Mouse (Mus musculus) neural tube, embryonic 14.5 days (tissue): ENCODE results near the gene Spg20. TPM values are rescaled to one million over a fixed set of nuclear protein-coding genes. Genes with fewer than 3 reads are reported as not detected.
A peak's percentile ranks its signal among the peaks of the same experiment; 100 is the strongest.

Source experiments
- ATAC-seq: fragments of 200-750 bp; cut with Nextera tagmentation; 2 replicates; pipeline ENCODE4 v1.8.0; 2017; ENCODE audit warnings: low read depth, mild to moderate bottlenecking, moderate TSS enrichment, moderate library complexity
- H3K27ac ChIP-seq: fragments of 300-500 bp; sonication (generic); 2 replicates; pipeline ENCODE4 v1.5.1; 2014; ENCODE audit warnings: low read depth, mild to moderate bottlenecking, control low read depth, low read length, moderate library complexity, mixed read lengths
- H3K27me3 ChIP-seq: fragments of 300-500 bp; sonication (generic); 2 replicates; pipeline ENCODE4 v1.6.1; 2014; ENCODE audit warnings: low read length; ENCODE audit not compliant: control insufficient read depth, insufficient read depth
- H3K36me3 ChIP-seq: fragments of 300-500 bp; sonication (generic); 2 replicates; pipeline ENCODE4 v1.6.1; 2014; ENCODE audit warnings: low read length, mixed read lengths; ENCODE audit not compliant: control insufficient read depth, insufficient read depth
- H3K4me1 ChIP-seq: fragments of 300-500 bp; sonication (generic); 2 replicates; pipeline ENCODE4 v1.6.1; 2014; ENCODE audit warnings: low read length; ENCODE audit not compliant: control insufficient read depth, insufficient read depth
- H3K4me2 ChIP-seq: fragments of 300-500 bp; sonication (generic); 2 replicates; pipeline ENCODE4 v1.6.1; 2014; ENCODE audit warnings: mild to moderate bottlenecking, low read depth, low read length, control low read depth
- H3K4me3 ChIP-seq: fragments of 300-500 bp; sonication (generic); 2 replicates; pipeline ENCODE4 v1.5.1; 2014; ENCODE audit warnings: low read depth, low read length, control low read depth, mixed read lengths
- H3K9ac ChIP-seq: fragments of 300-500 bp; sonication (generic); replicated peaks from 2 replicates; pipeline ENCODE4 v1.6.1; 2014; ENCODE audit warnings: low read depth, mild to moderate bottlenecking, control low read depth, low read length, mixed read lengths
- H3K9me3 ChIP-seq: fragments of 300-500 bp; sonication (generic); 2 replicates; pipeline ENCODE4 v1.6.1; 2016; ENCODE audit warnings: low read length; ENCODE audit not compliant: control insufficient read depth
- WGBS: fragments of 180-500 bp; shearing (Covaris S2); extraction: QIAGEN DNeasy Blood & Tissue Kit; methylation state at CpG from one replicate; pipeline ENCODE4 v1.1.7; 2014; 5-methylcytosine and 5-hydroxymethylcytosine counted together
- polyA plus RNA-seq: library from polyadenylated mRNA; unstranded; fragments of >200 nt; fragmentation: Nextera tagmentation; extraction: Ambion mirVana; gene quantifications from 2 replicates; pipeline ENCODE4 v1.2.1, GENCODE M21; 2014

Gene Spg20
- polyA plus RNA-seq, 1 experiment from 2014 or later: 15.8 TPM

- Histone ChIP-seq H3K4me1 (peaks cover 5% of the 10 kb centered on the region; the same call in 1 of the 2 replicates), H3K9ac (no peak overlapping the region), H3K36me3 (no peaks in the 10 kb centered on the region), H3K4me2 (no peak overlapping the region), H3K9me3 (no peaks in the 10 kb centered on the region), H3K4me3 (no peak overlapping the region), H3K27ac (no peak overlapping the region), H3K27me3 (no peaks in the 10 kb centered on the region)
- 70% methylated on average over 1 of the region's 1 CpGs for WGBS
- no peak for ATAC-seq
These were observed 18.7 kb upstream of the Spg20 start for GRCm38 (mm10) chr3:55093161-55093560.

GRCm38 (mm10) chr3:55095968-55096654, 15.8 kb upstream of the Spg20 start:
- no peaks in the 10 kb centered on the region for H3K27me3 ChIP-seq
- 35% methylated on average over 8 of the region's 8 CpGs for WGBS
- ATAC-seq: peak; percentile 76; the same call in 1 of the 2 replicates
- peaks cover 5% of the 10 kb centered on the region; the same call in 1 of the 2 replicates for H3K4me1 ChIP-seq
- no peak overlapping the region for H3K27ac ChIP-seq
- no peak overlapping the region for H3K4me3 ChIP-seq
- no peak overlapping the region for H3K9ac ChIP-seq
- no peak overlapping the region for H3K4me2 ChIP-seq
- no peaks in the 10 kb centered on the region for H3K9me3 ChIP-seq
- H3K36me3 ChIP-seq: no peaks in the 10 kb centered on the region

- H3K4me1 ChIP-seq: peaks cover 5% of the 10 kb centered on the region; the same call in 1 of the 2 replicates
- no peak for ATAC-seq
- WGBS: 81% methylated on average over 2 of the region's 2 CpGs
These were observed 15.3 kb upstream of the Spg20 start for GRCm38 (mm10) chr3:55096655-55097005.

GRCm38 (mm10) chr3:55097186-55097585, 14.7 kb upstream of the Spg20 start:
- ATAC-seq: no peak
- peaks cover 5% of the 10 kb centered on the region; the same call in 1 of the 2 replicates for H3K4me1 ChIP-seq
- WGBS: 42% methylated on average over 2 of the region's 2 CpGs
- H3K27ac ChIP-seq: 0 out of 2 replicates have a peak overlapping the region, but pooled peaks have one; percentile 12
- no peak overlapping the region for H3K9ac ChIP-seq
- no peaks in the 10 kb centered on the region for H3K9me3 ChIP-seq
- H3K27me3 ChIP-seq: no peaks in the 10 kb centered on the region
- H3K36me3 ChIP-seq: no peaks in the 10 kb centered on the region
- no peak overlapping the region for H3K4me2 ChIP-seq
- no peak overlapping the region for H3K4me3 ChIP-seq

More at GRCm38 (mm10) chr3:55096655-55097005, 15.3 kb upstream of the Spg20 start:
- Histone ChIP-seq H3K4me3 (no peak overlapping the region), H3K27me3 (no peaks in the 10 kb centered on the region), H3K27ac (no peak overlapping the region), H3K9ac (no peak overlapping the region), H3K36me3 (no peaks in the 10 kb centered on the region), H3K4me2 (no peak overlapping the region), H3K9me3 (no peaks in the 10 kb centered on the region)

GRCm38 (mm10) chr3:55098014-55098413, 13.9 kb upstream of the Spg20 start:
- peak; percentile 84 for ATAC-seq
- H3K9me3 ChIP-seq: no peaks in the 10 kb centered on the region
- H3K9ac ChIP-seq: no peak overlapping the region
- H3K27ac ChIP-seq: no peak overlapping the region
- no peaks in the 10 kb centered on the region for H3K27me3 ChIP-seq
- H3K4me3 ChIP-seq: no peak overlapping the region
- H3K4me2 ChIP-seq: no peak overlapping the region
- WGBS: 11% methylated on average over 2 of the region's 2 CpGs
- H3K4me1 ChIP-seq: peaks cover 5% of the 10 kb centered on the region; the same call in 1 of the 2 replicates
- no peaks in the 10 kb centered on the region for H3K36me3 ChIP-seq

- no peak overlapping the region for H3K4me2 ChIP-seq
- no peak overlapping the region for H3K27ac ChIP-seq
- WGBS: 82% methylated on average over 11 of the region's 11 CpGs
- peaks cover 5% of the 10 kb centered on the region; the same call in 1 of the 2 replicates for H3K4me1 ChIP-seq
- H3K9me3 ChIP-seq: no peaks in the 10 kb centered on the region
- no peak overlapping the region for H3K4me3 ChIP-seq
- ATAC-seq: no peak
- H3K9ac ChIP-seq: no peak overlapping the region
- no peaks in the 10 kb centered on the region for H3K36me3 ChIP-seq
- no peaks in the 10 kb centered on the region for H3K27me3 ChIP-seq
These were observed 12.9 kb upstream of the Spg20 start for GRCm38 (mm10) chr3:55098990-55099389.

GRCm38 (mm10) chr3:55101092-55101491, 10.8 kb upstream of the Spg20 start:
- no peak for ATAC-seq
- no peaks in the 10 kb centered on the region for H3K27me3 ChIP-seq
- peaks cover 5% of the 10 kb centered on the region; the same call in 1 of the 2 replicates for H3K4me1 ChIP-seq
- no peak overlapping the region for H3K4me2 ChIP-seq
- no peaks in the 10 kb centered on the region for H3K9me3 ChIP-seq
- no peaks in the 10 kb centered on the region for H3K36me3 ChIP-seq
- no peak overlapping the region for H3K4me3 ChIP-seq
- no peak overlapping the region for H3K9ac ChIP-seq
- no peak overlapping the region for H3K27ac ChIP-seq

- 91% methylated on average over 14 of the region's 14 CpGs for WGBS
- ATAC-seq: no peak
- H3K4me1 ChIP-seq: no peaks in the 10 kb centered on the region
- no peak overlapping the region for H3K9ac ChIP-seq
- H3K36me3 ChIP-seq: no peaks in the 10 kb centered on the region
- H3K4me3 ChIP-seq: no peak overlapping the region
- H3K9me3 ChIP-seq: no peaks in the 10 kb centered on the region
- no peak overlapping the region for H3K4me2 ChIP-seq
- H3K27me3 ChIP-seq: no peaks in the 10 kb centered on the region
- no peak overlapping the region for H3K27ac ChIP-seq
These were observed 6.4 kb upstream of the Spg20 start for GRCm38 (mm10) chr3:55105372-55106023.

- Histone ChIP-seq H3K9me3 (no peaks in the 10 kb centered on the region), H3K4me1 (no peaks in the 10 kb centered on the region), H3K27me3 (no peaks in the 10 kb centered on the region), H3K4me2 (no peak overlapping the region), H3K9ac (no peak overlapping the region), H3K36me3 (no peaks in the 10 kb centered on the region), H3K4me3 (no peak overlapping the region), H3K27ac (no peak overlapping the region)
- no peak for ATAC-seq
- 94% methylated on average over 17 of the region's 17 CpGs for WGBS
These were observed 5.9 kb upstream of the Spg20 start for GRCm38 (mm10) chr3:55106051-55106450.
